Comparison of ENCODE assay signal across 27 mouse cellular contexts in the genomic region with DNA sequence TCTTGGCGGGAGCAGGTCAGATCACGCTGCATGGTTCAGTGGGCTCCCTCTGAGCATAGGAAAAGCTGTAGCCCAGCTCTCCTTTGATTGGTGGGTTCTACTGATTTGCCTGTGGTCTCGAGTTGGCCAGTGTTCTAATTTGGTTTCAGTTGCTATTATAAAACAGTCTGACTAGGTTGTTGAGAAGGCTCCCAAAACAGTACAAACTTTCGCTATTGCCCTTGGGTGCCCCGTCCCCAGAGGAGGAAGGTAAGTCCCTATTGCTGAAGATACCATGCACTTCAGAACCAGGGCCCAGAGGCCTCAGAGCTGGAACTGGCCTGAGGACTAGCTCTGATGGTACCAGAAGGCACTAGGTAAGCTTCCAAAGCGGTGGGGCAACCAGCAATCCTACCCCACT.
"Had no signal": no experiment of that assay in that cellular context is flagged by ENCODE, and none has a peak within 500 bp of the region (broad histone marks: within the 10 kb centered on the region; RNA-seq: fewer than 3 reads in every experiment).

No protein-coding gene starts in this region.

- H3K4me2 ChIP-seq: heart, embryonic 11.5 days; heart, embryonic 13.5 days; heart, embryonic 15.5 days; hindbrain, embryonic 13.5 days; hindbrain, embryonic 15.5 days; kidney, embryonic 15.5 days; limb, embryonic 13.5 days; limb, embryonic 15.5 days; liver, embryonic 13.5 days; liver, embryonic 15.5 days had no signal

- H3K27ac ChIP-seq: hindbrain, embryonic 13.5 days; hindbrain, embryonic 15.5 days; hindbrain, postnatal 0 days; kidney, embryonic 15.5 days; kidney, postnatal 0 days; limb, embryonic 13.5 days; limb, embryonic 15.5 days; liver, embryonic 13.5 days; liver, embryonic 15.5 days had no signal

- H3K36me3 ChIP-seq: heart, embryonic 13.5 days; heart, embryonic 15.5 days; hindbrain, embryonic 13.5 days; hindbrain, embryonic 15.5 days; kidney, embryonic 15.5 days; limb, embryonic 13.5 days; limb, embryonic 15.5 days; liver, embryonic 13.5 days; liver, embryonic 15.5 days had no signal

- H3K4me1 ChIP-seq: limb, embryonic 15.5 days; liver, embryonic 13.5 days; liver, embryonic 15.5 days had no signal

- ATAC-seq: hindbrain, postnatal 0 days; intestine, embryonic 16.5 days had no signal

- H3K4me3 ChIP-seq: heart, embryonic 13.5 days; heart, embryonic 15.5 days; hindbrain, embryonic 13.5 days; hindbrain, embryonic 15.5 days; kidney, embryonic 15.5 days; limb, embryonic 13.5 days; limb, embryonic 15.5 days; liver, embryonic 13.5 days; liver, embryonic 15.5 days had no signal

- H3K9ac ChIP-seq: heart, embryonic 13.5 days; heart, embryonic 15.5 days; hindbrain, embryonic 13.5 days; hindbrain, embryonic 15.5 days; kidney, embryonic 15.5 days; limb, embryonic 13.5 days; limb, embryonic 15.5 days; liver, embryonic 13.5 days; liver, embryonic 15.5 days had no signal

- DNase-seq: gastrocnemius, postnatal 14 days; gastrocnemius, postnatal 36 days; heart, adult 18-20 months; heart, postnatal 14 days; heart, postnatal 36 days; kidney, adult 11 months; kidney, adult 2 months; kidney, adult 9 months; kidney, postnatal 14 days; kidney, postnatal 36 days; layer of hippocampus, adult 9-11 months; layer of hippocampus, postnatal 36 days; left cerebral cortex, postnatal 4 days; liver, embryonic 13.5 days; lung, adult 18-20 months had no signal

- H3K9me3 ChIP-seq: heart, embryonic 13.5 days; heart, embryonic 15.5 days; hindbrain, embryonic 13.5 days; hindbrain, embryonic 15.5 days; kidney, embryonic 15.5 days; limb, embryonic 13.5 days; limb, embryonic 15.5 days; liver, embryonic 13.5 days; liver, embryonic 15.5 days had no signal

- H3K27me3 ChIP-seq: heart, embryonic 13.5 days; heart, embryonic 15.5 days; hindbrain, embryonic 13.5 days; hindbrain, embryonic 15.5 days; kidney, embryonic 15.5 days; limb, embryonic 13.5 days; limb, embryonic 15.5 days; liver, embryonic 13.5 days; liver, embryonic 15.5 days had no signal
